Mouse (Mus musculus) kidney, postnatal 0 days (tissue): ENCODE results near the gene Olfr584. TPM values are rescaled to one million over a fixed set of nuclear protein-coding genes. Genes with fewer than 3 reads are reported as not detected.

ENCODE experiments used
- ATAC-seq: fragments of 200-750 bp; cut with Nextera tagmentation; replicated peaks from 2 replicates; pipeline ENCODE4 v1.8.0; 2017; ENCODE audit warnings: low read depth, moderate number of reproducible peaks, moderate TSS enrichment, moderate library complexity; ENCODE audit not compliant: low FRiP score
- DNase-seq: peaks from one replicate; pipeline ENCODE4 v3.0.0-alpha.2; 2016; ENCODE audit warnings: low spot score
- H3K27ac ChIP-seq: fragments of 300-500 bp; sonication (generic); 2 replicates; pipeline ENCODE4 v1.5.1; 2014; ENCODE audit warnings: mild to moderate bottlenecking
- H3K27me3 ChIP-seq: fragments of 300-500 bp; sonication (generic); 2 replicates; pipeline ENCODE4 v1.6.1; 2014; ENCODE audit warnings: low read length, mixed read lengths; ENCODE audit not compliant: insufficient read depth
- H3K36me3 ChIP-seq: fragments of 300-500 bp; sonication (generic); 2 replicates; pipeline ENCODE4 v1.6.1; 2014; ENCODE audit warnings: low read length, mixed read lengths; ENCODE audit not compliant: insufficient read depth
- H3K4me1 ChIP-seq: fragments of 300-500 bp; sonication (generic); replicated peaks from 2 replicates; pipeline ENCODE4 v1.6.1; 2014; ENCODE audit warnings: antibody characterized with exemption, low read length, mixed read lengths; ENCODE audit not compliant: insufficient read depth
- H3K4me2 ChIP-seq: fragments of 300-500 bp; sonication (generic); 2 replicates; pipeline ENCODE4 v1.6.1; 2014; ENCODE audit warnings: mild to moderate bottlenecking, low read length, moderate library complexity, mixed read lengths
- H3K4me3 ChIP-seq: fragments of 300-500 bp; sonication (generic); replicated peaks from 2 replicates; pipeline ENCODE4 v1.5.1; 2014; ENCODE audit warnings: low read depth, low read length
- H3K9ac ChIP-seq: fragments of 300-500 bp; sonication (generic); 2 replicates; pipeline ENCODE4 v1.6.1; 2014; ENCODE audit warnings: low read depth, low read length
- H3K9me3 ChIP-seq: fragments of 300-500 bp; sonication (generic); replicated peaks from 2 replicates; pipeline ENCODE4 v1.6.1; 2016; ENCODE audit warnings: low read length, inconsistent platforms, mixed read lengths
- CTCF ChIP-seq: IDR thresholded peaks from 2 replicates; pipeline ENCODE4 v1.5.1; 2016; ENCODE audit warnings: antibody characterized with exemption, low read depth, mild to moderate bottlenecking, moderate library complexity
- WGBS: fragments of 180-500 bp; shearing (Covaris S2); extraction: QIAGEN DNeasy Blood & Tissue Kit; methylation state at CpG from one replicate; pipeline ENCODE4 v1.1.7; 2014; 5-methylcytosine and 5-hydroxymethylcytosine counted together
- polyA plus RNA-seq: library from polyadenylated mRNA; unstranded; fragments of >200 nt; fragmentation: Nextera tagmentation; extraction: Ambion mirVana; gene quantifications from 2 replicates; pipeline ENCODE4 v1.2.1, GENCODE M21; 2015

Olfr584 gene
- polyA plus RNA-seq: not detected in 2 replicates

- H3K4me1 ChIP-seq: no peaks in the 10 kb centered on the region
- H3K36me3 ChIP-seq: no peaks in the 10 kb centered on the region
- H3K27me3 ChIP-seq: no peaks in the 10 kb centered on the region
- WGBS: 71% methylated on average over 1 of the region's 1 CpGs
- DNase-seq: no peak
- no peak within 1 kb of the TSS for H3K4me2 ChIP-seq
- no peak within 1 kb of the TSS for H3K9ac ChIP-seq
- H3K9me3 ChIP-seq: no peaks in the 10 kb centered on the region
- no peak for TF ChIP-seq CTCF
- H3K27ac ChIP-seq: no peak within 1 kb of the TSS
- H3K4me3 ChIP-seq: no peak within 1 kb of the TSS
- no peak for ATAC-seq
Measured at GRCm38 (mm10) chr7:103081585-103081984, at the start of gene Olfr584. Olfr584 (plus strand) TSS chr7:103081885.

DNA sequence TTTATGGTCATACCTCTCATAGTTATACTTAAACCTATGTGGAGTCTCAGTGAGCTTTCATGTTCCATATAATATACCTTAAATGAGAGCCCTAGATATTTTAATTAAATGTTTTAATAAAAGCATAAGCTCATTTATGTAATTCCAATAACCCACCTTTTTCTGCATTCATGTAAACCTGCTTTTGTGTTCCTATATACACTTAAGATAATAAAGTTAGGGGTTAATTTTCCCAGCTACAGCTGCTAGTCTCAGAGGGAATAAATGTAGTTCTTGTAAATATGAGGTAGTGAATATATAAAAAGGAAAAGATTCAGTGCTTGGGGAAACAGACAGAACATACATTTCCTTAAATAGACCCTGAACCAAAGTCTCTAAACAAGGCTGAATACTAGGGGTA lies 44.0 kb upstream of the Olfr584 start, which contains the start of gene Olfr582:
Gene Olfr582, plus strand, starts transcription at position 301 of the 400 bp plus-strand sequence.
- H3K9ac ChIP-seq: no peak within 1 kb of the TSS
- no peak within 1 kb of the TSS for H3K4me3 ChIP-seq
- H3K4me2 ChIP-seq: no peak within 1 kb of the TSS
- DNase-seq (no peak), ATAC-seq (no peak)
- H3K4me1 ChIP-seq: no peaks in the 10 kb centered on the region
- no peaks in the 10 kb centered on the region for H3K27me3 ChIP-seq
- TF ChIP-seq CTCF: no peak
- H3K27ac ChIP-seq: no peak within 1 kb of the TSS
- no peaks in the 10 kb centered on the region for H3K36me3 ChIP-seq
- H3K9me3 ChIP-seq: no peaks in the 10 kb centered on the region

- Histone ChIP-seq H3K27ac (no peak within 1 kb of the TSS), H3K9me3 (no peaks in the 10 kb centered on the region), H3K27me3 (no peaks in the 10 kb centered on the region), H3K4me3 (no peak within 1 kb of the TSS), H3K9ac (no peak within 1 kb of the TSS), H3K36me3 (no peaks in the 10 kb centered on the region), H3K4me1 (no peaks in the 10 kb centered on the region), H3K4me2 (no peak within 1 kb of the TSS)
- DNase-seq (no peak), ATAC-seq (no peak)
- WGBS: 75% methylated on average over 1 of the region's 1 CpGs
- no peak for TF ChIP-seq CTCF
Measured at GRCm38 (mm10) chr7:103051000-103051399, 30.7 kb upstream of the Olfr584 start, which contains the start of gene Olfr583. Olfr583 (plus strand) TSS chr7:103051300.

DNA sequence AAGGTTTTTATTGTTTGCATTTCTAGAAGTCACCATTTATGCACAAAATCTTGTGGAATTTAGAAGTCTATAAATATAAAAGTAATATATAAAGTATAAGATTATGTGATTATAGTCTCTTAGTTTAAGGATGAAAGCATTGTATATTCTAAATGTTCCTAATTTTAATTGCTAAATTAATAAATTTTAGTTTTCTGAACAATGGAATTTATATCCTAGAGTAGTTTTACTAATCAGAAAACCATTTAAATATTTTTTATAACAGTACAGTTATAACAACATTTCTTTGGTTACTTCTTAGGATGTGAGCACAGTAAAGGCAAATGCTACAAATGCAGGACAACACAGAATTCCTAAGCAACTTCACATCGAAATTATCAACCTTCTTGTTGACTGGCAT lies 15.7 kb downstream of the Olfr584 start, which contains the start of gene Olfr585:
Gene Olfr585, plus strand, starts transcription at position 301 of the 400 bp plus-strand sequence.
- no peaks in the 10 kb centered on the region for H3K36me3 ChIP-seq
- no peak within 1 kb of the TSS for H3K9ac ChIP-seq
- no peak within 1 kb of the TSS for H3K27ac ChIP-seq
- no peak for TF ChIP-seq CTCF
- 76% methylated on average over 1 of the region's 1 CpGs for WGBS
- ATAC-seq: no peak
- H3K4me2 ChIP-seq: no peak within 1 kb of the TSS
- H3K4me3 ChIP-seq: no peak within 1 kb of the TSS
- no peaks in the 10 kb centered on the region for H3K27me3 ChIP-seq
- no peaks in the 10 kb centered on the region for H3K4me1 ChIP-seq
- no peaks in the 10 kb centered on the region; the same call in 1 of the 2 replicates for H3K9me3 ChIP-seq
- no peak for DNase-seq

DNA sequence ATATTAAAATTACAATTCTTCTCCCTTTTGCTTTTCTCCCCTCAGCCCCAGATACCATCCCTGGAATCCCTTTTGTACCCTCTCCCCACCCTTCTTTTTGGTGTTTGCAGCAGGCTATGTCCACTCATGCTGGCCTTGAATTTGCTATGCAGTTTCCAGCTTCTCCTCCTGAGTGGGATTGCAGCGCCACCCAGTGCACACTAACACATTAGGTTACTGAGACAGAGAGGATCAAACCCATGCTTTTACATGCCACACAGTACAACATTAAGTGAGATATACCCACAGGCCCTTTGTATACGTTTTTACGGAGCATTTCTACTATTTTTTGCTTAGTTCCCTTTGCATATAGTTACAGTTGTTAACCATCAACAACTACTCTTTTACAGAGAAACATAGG lies 37.7 kb downstream of the Olfr584 start:
- H3K27ac ChIP-seq: no peak overlapping the region
- H3K4me1 ChIP-seq: no peaks in the 10 kb centered on the region
- H3K36me3 ChIP-seq: no peaks in the 10 kb centered on the region
- no peak overlapping the region for H3K4me3 ChIP-seq
- no peak overlapping the region for H3K9ac ChIP-seq
- TF ChIP-seq CTCF: peak; percentile 53
- no peaks in the 10 kb centered on the region for H3K27me3 ChIP-seq
- DNase-seq: no peak
- ATAC-seq: no peak
- no peaks in the 10 kb centered on the region for H3K9me3 ChIP-seq
- WGBS: 54% methylated on average over 3 of the region's 3 CpGs
- H3K4me2 ChIP-seq: no peak overlapping the region

GRCm38 (mm10) chr7:103125538-103125937 lies 43.9 kb downstream of the Olfr584 start, which contains the start of gene Olfr586:
Olfr586 (minus strand) TSS chr7:103125638.
- DNase-seq (no peak), ATAC-seq (no peak)
- Histone ChIP-seq H3K4me2 (no peak within 1 kb of the TSS), H3K27ac (no peak within 1 kb of the TSS), H3K9ac (no peak within 1 kb of the TSS), H3K9me3 (no peaks in the 10 kb centered on the region), H3K36me3 (no peaks in the 10 kb centered on the region), H3K4me1 (no peaks in the 10 kb centered on the region), H3K4me3 (no peak within 1 kb of the TSS), H3K27me3 (no peaks in the 10 kb centered on the region)
- 89% methylated on average over 3 of the region's 3 CpGs for WGBS
- no peak for TF ChIP-seq CTCF

Other genes with a start within 250 kb of the Olfr584 start
- not detected in 2 replicates for gene Olfr566, start 223.1 kb upstream of the Olfr584 start, polyA plus RNA-seq
- not detected in 2 replicates for gene Olfr568, start 204.8 kb upstream of the Olfr584 start, polyA plus RNA-seq
- not detected in 2 replicates for gene Olfr569, start 191.0 kb upstream of the Olfr584 start, polyA plus RNA-seq
- gene Olfr570, start 187.3 kb upstream of the Olfr584 start, polyA plus RNA-seq: not detected in 2 replicates
- not detected in 2 replicates for gene Olfr571, start 164.3 kb upstream of the Olfr584 start, polyA plus RNA-seq
- gene Olfr572, start 157.5 kb upstream of the Olfr584 start, polyA plus RNA-seq: not detected in 2 replicates
- gene Olfr573-ps1, start 139.3 kb upstream of the Olfr584 start, polyA plus RNA-seq: not detected in 2 replicates
- not detected in 2 replicates for gene Olfr574, start 133.4 kb upstream of the Olfr584 start, polyA plus RNA-seq
- gene Olfr575, start 123.1 kb upstream of the Olfr584 start, polyA plus RNA-seq: not detected in 2 replicates
- not detected in 2 replicates for gene Olfr576, start 119.2 kb upstream of the Olfr584 start, polyA plus RNA-seq
- not detected in 2 replicates for gene Olfr577, start 105.9 kb upstream of the Olfr584 start, polyA plus RNA-seq
- gene Olfr578, start 92.6 kb upstream of the Olfr584 start, polyA plus RNA-seq: not detected in 2 replicates
- gene Olfr582, start 43.9 kb upstream of the Olfr584 start, polyA plus RNA-seq: not detected in 2 replicates
- not detected in 2 replicates for gene Olfr583, start 30.6 kb upstream of the Olfr584 start, polyA plus RNA-seq
- not detected in 2 replicates for gene Olfr585, start 15.8 kb downstream of the Olfr584 start, polyA plus RNA-seq
- not detected in 2 replicates for gene Olfr586, start 43.8 kb downstream of the Olfr584 start, polyA plus RNA-seq
- not detected in 2 replicates for gene Olfr588-ps1, start 59.0 kb downstream of the Olfr584 start, polyA plus RNA-seq
- gene Olfr589, start 74.5 kb downstream of the Olfr584 start, polyA plus RNA-seq: not detected in 2 replicates
- gene Olfr591, start 96.5 kb downstream of the Olfr584 start, polyA plus RNA-seq: not detected in 2 replicates
- gene Olfr592, start 102.9 kb downstream of the Olfr584 start, polyA plus RNA-seq: not detected in 2 replicates
- not detected in 2 replicates for gene Olfr593, start 130.0 kb downstream of the Olfr584 start, polyA plus RNA-seq
- not detected in 2 replicates for gene Olfr594, start 135.1 kb downstream of the Olfr584 start, polyA plus RNA-seq
- gene Usp17ld, start 170.6 kb downstream of the Olfr584 start, polyA plus RNA-seq: not detected in 2 replicates
- gene Olfr596, start 223.8 kb downstream of the Olfr584 start, polyA plus RNA-seq: not detected in 2 replicates
- gene Olfr597, start 234.4 kb downstream of the Olfr584 start, polyA plus RNA-seq: not detected in 2 replicates
- not detected in 2 replicates for gene Olfr598, start 241.7 kb downstream of the Olfr584 start, polyA plus RNA-seq